Mouse (Mus musculus) MEL (cell line): ENCODE measurements around the gene Vps52. TPM values are rescaled to one million over a fixed set of nuclear protein-coding genes. Genes with fewer than 3 reads are reported as not detected.
"Not testable (repeated sequence)": the region's sequence is repeated elsewhere in the genome, so short reads cannot be mapped to it uniquely, and the experiment has no call there.

Source experiments
- DNase-seq: peaks from one replicate; pipeline ENCODE4 v3.0.0; 2011; ENCODE audit warnings: low read depth, low spot score
- H3K27ac ChIP-seq: 2 replicates; pipeline ENCODE4 v1.5.1; 2012; ENCODE audit warnings: low read depth, mild to moderate bottlenecking, control low read depth, low read length, moderate library complexity; ENCODE audit not compliant: control insufficient read depth
- H3K27me3 ChIP-seq, 2 experiments: fragments of 150-350 bp in 1 of 2; sonication (generic) in 1 of 2; 2 replicates each; pipeline ENCODE4 v1.6.1; 2012; ENCODE audit warnings: low read length in 2 of 2, mild to moderate bottlenecking in 2 of 2, improper control_type of control experiment in 1 of 2, moderate library complexity in 1 of 2; ENCODE audit not compliant: insufficient read depth in 2 of 2, control insufficient read depth in 1 of 2
- H3K36me3 ChIP-seq, 2 experiments: 2 replicates each; pipeline ENCODE4 v1.6.1; 2012 to 2014; ENCODE audit warnings: low read length in 2 of 2, improper control_type of control experiment in 1 of 2, inconsistent platforms in 1 of 2, mild to moderate bottlenecking in 1 of 2; ENCODE audit not compliant: insufficient read depth in 2 of 2, control insufficient read depth in 1 of 2
- H3K4me1 ChIP-seq, 2 experiments: fragments of 150-350 bp in 1 of 2; sonication (generic) in 1 of 2; 2 replicates each; pipeline ENCODE4 v1.6.1; 2012; ENCODE audit warnings: low read length in 2 of 2, improper control_type of control experiment in 1 of 2, mild to moderate bottlenecking in 1 of 2; ENCODE audit not compliant: insufficient read depth in 2 of 2, control insufficient read depth in 1 of 2
- H3K4me3 ChIP-seq, 2 experiments: fragments of 150-350 bp in 1 of 2; sonication (generic) in 1 of 2; 2 replicates each; pipeline ENCODE4 v1.5.1; 2012; ENCODE audit warnings: low read depth in 2 of 2, low read length in 2 of 2, mild to moderate bottlenecking in 2 of 2, moderate library complexity in 2 of 2, control low read depth in 1 of 2, improper control_type of control experiment in 1 of 2; ENCODE audit not compliant: control insufficient read depth in 1 of 2, insufficient read depth in 1 of 2
- H3K79me2 ChIP-seq: 2 replicates; pipeline ENCODE4 v1.6.1; 2012; ENCODE audit warnings: mild to moderate bottlenecking, low read length, moderate library complexity; ENCODE audit not compliant: control insufficient read depth, poor library complexity, insufficient read depth
- H3K9ac ChIP-seq: 2 replicates; pipeline ENCODE4 v1.6.1; 2012; ENCODE audit warnings: low read depth, mild to moderate bottlenecking, control low read depth, low read length, moderate library complexity; ENCODE audit not compliant: control insufficient read depth, poor library complexity, severe bottlenecking
- H3K9me3 ChIP-seq: fragments of 150-350 bp; sonication (generic); replicated peaks from 2 replicates; pipeline ENCODE4 v1.6.1; 2012; ENCODE audit warnings: mild to moderate bottlenecking, low read length, improper control_type of control experiment, moderate library complexity; ENCODE audit not compliant: insufficient read depth
- BHLHE40 ChIP-seq: IDR thresholded peaks from 2 replicates; pipeline ENCODE4 v1.6.1; 2012; ENCODE audit warnings: low read depth, mild to moderate bottlenecking, inconsistent platforms, low read length, improper control_type of control experiment, borderline replicate concordance
- CTCF ChIP-seq, 3 experiments: IDR thresholded peaks in 2 of 3; conservative IDR thresholded peaks in 1 of 3; 2 replicates each; pipeline ENCODE4 v1.5.1; 2011 to 2012; ENCODE audit warnings: low read length in 3 of 3, low read depth in 2 of 3, mild to moderate bottlenecking in 2 of 3, improper control_type of control experiment in 1 of 3, inconsistent platforms in 1 of 3, mixed read lengths in 1 of 3, moderate library complexity in 1 of 3; ENCODE audit not compliant: control insufficient read depth in 1 of 3, insufficient read depth in 1 of 3, poor library complexity in 1 of 3, severe bottlenecking in 1 of 3
- ELF1 ChIP-seq: IDR thresholded peaks from 2 replicates; pipeline ENCODE4 v1.6.1; 2014; ENCODE audit warnings: low read depth, mild to moderate bottlenecking, inconsistent platforms, low read length, improper control_type of control experiment, moderate library complexity
- EP300 ChIP-seq, 2 experiments: IDR thresholded peaks; 2 replicates each; pipeline ENCODE4 v1.6.1; 2011; ENCODE audit warnings: improper control_type of control experiment in 2 of 2, low read length in 2 of 2, low read depth in 1 of 2, mild to moderate bottlenecking in 1 of 2
- JUND ChIP-seq: IDR thresholded peaks from 2 replicates; pipeline ENCODE4 v1.6.1; 2011; ENCODE audit warnings: low read depth, mild to moderate bottlenecking, improper control_type of control experiment, low read length
- MAFK ChIP-seq: IDR thresholded peaks from 2 replicates; pipeline ENCODE4 v1.6.1; 2011; ENCODE audit warnings: low read depth, mild to moderate bottlenecking, low read length, improper control_type of control experiment, borderline replicate concordance
- MEF2A ChIP-seq: IDR thresholded peaks from 2 replicates; pipeline ENCODE4 v1.6.1; 2014; ENCODE audit warnings: low read depth, mild to moderate bottlenecking, inconsistent platforms, low read length, improper control_type of control experiment; ENCODE audit not compliant: poor library complexity, insufficient replicate concordance, severe bottlenecking; ENCODE audit errors: extremely low read depth
- MYB ChIP-seq: IDR thresholded peaks from 2 replicates; pipeline ENCODE4 v1.6.1; 2011; ENCODE audit warnings: mild to moderate bottlenecking, low read depth, low read length, improper control_type of control experiment
- NELFE ChIP-seq: IDR thresholded peaks from 2 replicates; pipeline ENCODE4 v1.6.1; 2011; ENCODE audit warnings: low read depth, low read length, improper control_type of control experiment
- POLR2AphosphoS2 ChIP-seq: IDR thresholded peaks from 2 replicates; pipeline ENCODE4 v1.6.1; 2011; ENCODE audit warnings: low read length, improper control_type of control experiment
- RAD21 ChIP-seq: IDR thresholded peaks from 2 replicates; pipeline ENCODE4 v1.6.1; 2011; ENCODE audit warnings: mild to moderate bottlenecking, low read depth, low read length, improper control_type of control experiment
- SIN3A ChIP-seq: IDR thresholded peaks from 2 replicates; pipeline ENCODE4 v1.6.1; 2012; ENCODE audit warnings: low read length, improper control_type of control experiment, inconsistent platforms
- TBP ChIP-seq: IDR thresholded peaks from 2 replicates; pipeline ENCODE4 v1.8.0; 2011; ENCODE audit warnings: low read depth, low read length, improper control_type of control experiment
- USF1 ChIP-seq: IDR thresholded peaks from 2 replicates; pipeline ENCODE4 v1.6.1; 2014; ENCODE audit warnings: low read depth, mild to moderate bottlenecking, inconsistent platforms, low read length, improper control_type of control experiment, moderate library complexity
- USF2 ChIP-seq, 2 experiments: IDR thresholded peaks; 2 replicates each; pipeline ENCODE4 v1.6.1; 2011 to 2012; ENCODE audit warnings: improper control_type of control experiment in 2 of 2, low read length in 2 of 2, borderline replicate concordance in 1 of 2, inconsistent platforms in 1 of 2, low read depth in 1 of 2, mild to moderate bottlenecking in 1 of 2; ENCODE audit not compliant: insufficient read depth in 1 of 2
- ZC3H11A ChIP-seq: IDR thresholded peaks from 2 replicates; pipeline ENCODE4 v1.6.1; 2012; ENCODE audit warnings: low read depth, mild to moderate bottlenecking, inconsistent platforms, low read length, improper control_type of control experiment
- ZMIZ1 ChIP-seq: IDR thresholded peaks from 2 replicates; pipeline ENCODE4 v1.6.1; 2012; ENCODE audit warnings: low read depth, mild to moderate bottlenecking, inconsistent platforms, low read length, improper control_type of control experiment, moderate library complexity
- ZNF384 ChIP-seq: IDR thresholded peaks from 2 replicates; pipeline ENCODE4 v1.6.1; 2012; ENCODE audit warnings: low read depth, mild to moderate bottlenecking, inconsistent platforms, low read length, improper control_type of control experiment
- polyA plus RNA-seq, 2 experiments: library from polyadenylated mRNA; stranded (reverse) in 1 of 2; unstranded in 1 of 2; fragments of >175 nt in 1 of 2; fragments of >200 nt in 1 of 2; gene quantifications; 2 replicates each; pipeline versions ENCODE4 v1.2.1 to v1.2.4; 2012; ENCODE audit warnings: low replicate concordance in 2 of 2, low read depth in 1 of 2; ENCODE audit not compliant: insufficient read length in 2 of 2, insufficient read depth in 1 of 2, missing spikeins in 1 of 2
- total RNA-seq: library from RNA; depleted of rRNA; stranded (reverse); fragments of 300-350 nt; gene quantifications from 2 replicates; pipeline ENCODE4 v1.2.3, GENCODE M21; 2012

The Vps52 gene
- total and polyA plus RNA-seq, 3 experiments = 23.6 to 40.7 TPM; not detected in 1

- peaks cover 0 to 1% of the 10 kb centered on the region in 2 experiments; a peak in 1 of 4 replicates for H3K27me3 ChIP-seq
- no peak overlapping the region for H3K27ac ChIP-seq
- no peaks in the 10 kb centered on the region for H3K36me3 ChIP-seq
- no peak overlapping the region for H3K9ac ChIP-seq
- no peak for TF ChIP-seq MAFK
- TF ChIP-seq MEF2A = no peak
- TF ChIP-seq RAD21 = no peak
- no peak for TF ChIP-seq USF1
- no peak for TF ChIP-seq USF2 (IDR thresholded peaks at IDR 0.05; ENCODE audit: borderline replicate concordance in 1 of 2, insufficient read depth in 1 of 2, low read depth in 1 of 2, low read length in 2 of 2)
- no peak for TF ChIP-seq NELFE
- no peak for TF ChIP-seq SIN3A
- no peak for TF ChIP-seq ELF1
- H3K79me2 ChIP-seq = no peaks in the 10 kb centered on the region
- no peaks in the 10 kb centered on the region for H3K9me3 ChIP-seq
- H3K4me3 ChIP-seq = no peak overlapping the region
- no peak for DNase-seq
- H3K4me1 ChIP-seq = no peaks in the 10 kb centered on the region
Measured at GRCm38 (mm10) chr17:33979512-33980050, 24.0 kb downstream of the Vps52 start.

DNA sequence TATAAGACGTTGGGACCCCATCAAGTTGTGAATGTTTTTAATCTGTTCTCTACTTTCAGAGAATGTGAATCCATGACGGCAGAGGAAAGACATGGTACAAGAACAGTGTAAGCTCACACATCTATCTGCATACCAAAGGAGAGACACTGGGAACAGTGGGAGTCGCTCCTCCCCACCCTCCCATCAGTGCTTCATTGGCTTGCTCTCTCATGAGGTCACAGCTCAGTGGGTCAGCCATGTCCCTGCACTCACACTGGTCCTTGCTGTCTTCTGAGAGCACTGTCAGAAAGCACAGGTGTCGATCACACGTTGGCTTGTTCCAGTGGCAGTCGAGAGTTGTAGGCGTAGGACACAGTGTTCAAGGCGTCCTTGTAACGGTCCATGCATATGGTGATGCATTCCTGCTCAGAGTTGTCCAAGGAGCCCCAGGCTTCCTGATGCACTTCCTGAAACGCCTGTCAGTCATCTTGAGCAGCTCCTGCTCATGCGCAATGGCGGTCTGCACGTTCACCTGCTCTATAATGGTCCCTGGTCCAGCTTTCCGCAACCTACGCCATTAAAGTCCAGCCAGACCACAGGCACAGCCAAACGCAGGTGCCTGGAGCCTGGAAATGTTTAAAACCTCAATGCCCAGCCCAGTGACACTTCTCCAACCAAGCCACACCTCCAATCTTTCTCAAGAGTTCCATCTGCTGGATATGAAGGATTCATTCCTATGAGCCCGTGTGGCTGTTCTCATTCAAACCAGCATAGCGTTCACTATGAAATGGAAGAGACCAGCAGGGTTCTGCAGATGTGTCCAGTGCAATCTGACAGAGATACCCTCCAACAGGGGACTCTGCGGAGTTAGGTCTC, 24.8 kb downstream of the Vps52 start:
- no peak overlapping the region for H3K9ac ChIP-seq

GRCm38 (mm10) chr17:33981192-33981909, 25.7 kb downstream of the Vps52 start:
- H3K27me3 ChIP-seq, H3K36me3 ChIP-seq, H3K9ac ChIP-seq, H3K27ac ChIP-seq, H3K4me3 ChIP-seq, H3K4me1 ChIP-seq, H3K79me2 ChIP-seq, H3K9me3 ChIP-seq, DNase-seq: not testable (repeated sequence)

More for the DNA sequence above, 24.8 kb downstream of the Vps52 start:
- no peaks in the 10 kb centered on the region for H3K9me3 ChIP-seq
- H3K79me2 ChIP-seq = no peaks in the 10 kb centered on the region
- DNase-seq = no peak
- no peak overlapping the region for H3K4me3 ChIP-seq
- H3K36me3 ChIP-seq = no peaks in the 10 kb centered on the region
- no peak for TF ChIP-seq BHLHE40
- TF ChIP-seq ZNF384 = no peak
- no peak for TF ChIP-seq ZC3H11A
- no peak for TF ChIP-seq MYB
- TF ChIP-seq MAFK = no peak
- TF ChIP-seq ZMIZ1 = no peak
- TF ChIP-seq TBP = no peak
- no peak for TF ChIP-seq CTCF (IDR thresholded peaks at IDR 0.05 in 2 of 3, conservative IDR thresholded peaks at IDR 0.05 in 1 of 3; ENCODE audit: control insufficient read depth in 1 of 3, insufficient read depth in 1 of 3, low read depth in 2 of 3, low read length in 3 of 3, poor library complexity in 1 of 3, severe bottlenecking in 1 of 3)
- TF ChIP-seq RAD21 = no peak
- TF ChIP-seq JUND = no peak
- no peak for TF ChIP-seq EP300 (IDR thresholded peaks at IDR 0.05; ENCODE audit: low read depth in 1 of 2, low read length in 2 of 2)
- no peak for TF ChIP-seq POLR2AphosphoS2
- H3K4me1 ChIP-seq = no peaks in the 10 kb centered on the region
- no peak overlapping the region for H3K27ac ChIP-seq
- H3K27me3 ChIP-seq = peaks cover 0 to 1% of the 10 kb centered on the region in 2 experiments; a peak in 1 of 4 replicates
